Mouse (Mus musculus) inflammation-experienced regulatory T-cells, adult 16 weeks (primary cell): Measurements from ENCODE around the gene Tceanc. TPM values are rescaled to one million over a fixed set of nuclear protein-coding genes. Genes with fewer than 3 reads are reported as not detected.

ENCODE experiments used
- polyA plus RNA-seq: library from polyadenylated mRNA; unstranded; fragments of 100-300 nt; shearing (Covaris generic); gene quantifications from one replicate; pipeline ENCODE4 v1.2.1, GENCODE M21; 2017

Gene Tceanc
- 10.3 TPM for polyA plus RNA-seq

GRCm38 (mm10) chrX:166518345-166518744 is at the start of gene Tceanc:
TSS of gene Tceanc (minus strand) at chrX:166518567.

GRCm38 (mm10) chrX:166479365-166479983 is 38.9 kb downstream of the Tceanc start, which contains the start of gene Rab9:
TSS of gene Rab9 (minus strand) at chrX:166479867.

Other genes starting within 250 kb of the Tceanc start
- gene Trappc2, start 78.0 kb downstream of the Tceanc start, polyA plus RNA-seq: 31.4 TPM
- gene Ofd1, start 77.9 kb downstream of the Tceanc start, polyA plus RNA-seq: 8.5 TPM
- 37.1 TPM for gene Rab9, start 38.7 kb downstream of the Tceanc start, polyA plus RNA-seq
- gene Egfl6, start 67.2 kb upstream of the Tceanc start, polyA plus RNA-seq: not detected